Mouse (Mus musculus): ENCODE results near the gene Atf4. TPM values are rescaled to one million over a fixed set of nuclear protein-coding genes. Genes with fewer than 3 reads are reported as not detected.

Gene Atf4
- polyA plus RNA-seq, 1 experiment from 2014 or later, result 121 TPM

DNA sequence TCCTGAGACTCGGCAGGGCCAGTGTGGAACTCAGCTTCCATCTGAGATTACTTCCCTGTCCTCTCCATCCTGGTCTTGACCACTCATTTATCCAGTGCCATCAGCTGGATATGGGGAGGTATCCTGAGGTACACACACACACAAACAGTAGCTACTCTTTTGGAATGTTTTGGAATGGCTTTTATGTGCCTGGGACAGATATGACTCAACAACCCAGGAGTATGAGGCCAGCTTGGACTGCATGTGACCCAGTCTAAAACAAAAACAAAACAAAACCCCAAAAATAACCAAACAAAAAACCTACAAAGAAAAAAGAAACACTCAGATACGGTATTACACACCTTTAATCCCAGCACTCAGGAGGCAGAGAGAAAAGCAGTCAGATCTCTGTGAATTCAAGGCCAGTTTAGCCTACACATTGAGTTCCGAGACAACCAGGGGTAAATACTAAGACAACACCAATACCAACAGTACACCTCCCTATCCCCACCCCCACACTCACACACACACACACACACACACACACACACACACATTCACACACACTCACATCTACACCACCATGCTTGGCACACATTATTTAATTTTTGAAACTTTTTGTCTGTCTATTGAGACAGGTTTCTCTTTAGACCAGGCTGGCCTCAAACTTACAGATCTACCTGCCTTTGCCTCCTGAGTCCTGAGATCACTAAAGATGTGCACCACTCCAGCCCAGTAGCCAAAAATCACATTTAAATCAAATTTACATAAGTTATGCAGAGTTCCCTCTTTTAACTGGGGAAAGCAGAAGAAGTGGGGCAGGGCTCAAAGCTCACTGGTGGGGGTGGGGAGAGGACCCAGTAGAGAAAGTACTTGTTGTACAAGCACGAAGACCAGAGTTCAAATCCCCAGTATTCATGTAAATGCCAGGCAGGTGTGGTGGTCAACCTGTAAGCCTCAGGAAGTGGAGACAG, 35.0 kb upstream of the Atf4 start:
- no peak for ATAC-seq (ENCODE audit: low read depth)
- H3K9me3 ChIP-seq (ENCODE audit: control insufficient read depth, low read length), result no peaks in the 10 kb centered on the region
- WGBS, result 52% methylated on average over 4 of the region's 4 CpGs
- no peak overlapping the region for H3K4me3 ChIP-seq (ENCODE audit: low read length)
- peak overlapping the region; percentile 26; the same call in 1 of the 2 replicates for H3K27ac ChIP-seq (ENCODE audit: low read length)
- H3K27me3 ChIP-seq (ENCODE audit: control insufficient read depth, insufficient read depth, low read depth, low read length), result no peaks in the 10 kb centered on the region
- H3K4me1 ChIP-seq (replicated peaks; ENCODE audit: control insufficient read depth, insufficient read depth, low read length), result no peaks in the 10 kb centered on the region
- no peaks in the 10 kb centered on the region for H3K36me3 ChIP-seq (ENCODE audit: control insufficient read depth, insufficient read depth, low read length)
- H3K4me2 ChIP-seq (ENCODE audit: low read depth, low read length), result no peak overlapping the region
- H3K9ac ChIP-seq (ENCODE audit: low read length), result no peak overlapping the region

DNA sequence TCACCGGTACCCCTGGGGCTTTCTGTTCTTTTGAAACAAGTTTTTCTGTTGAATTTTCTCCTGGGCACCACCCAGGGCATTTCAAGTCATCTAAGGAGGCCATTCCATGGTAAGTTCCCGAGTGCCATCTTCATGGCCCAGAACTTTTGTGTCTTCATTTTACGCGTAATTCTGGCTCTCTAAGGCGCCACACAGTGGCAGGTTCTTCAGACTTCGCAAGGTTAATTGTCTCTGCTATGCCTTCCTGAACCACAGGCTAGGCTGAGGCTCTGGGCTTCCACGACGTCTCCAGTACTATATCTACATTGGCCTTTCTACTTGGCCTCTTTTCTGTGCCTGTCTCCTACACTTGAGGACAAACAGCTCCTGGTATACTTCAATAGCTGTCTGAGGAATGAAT, 34.0 kb upstream of the Atf4 start:
- H3K4me1 ChIP-seq (replicated peaks; ENCODE audit: control insufficient read depth, insufficient read depth, low read length), result no peaks in the 10 kb centered on the region
- H3K27me3 ChIP-seq (ENCODE audit: control insufficient read depth, insufficient read depth, low read depth, low read length), result no peaks in the 10 kb centered on the region
- H3K9me3 ChIP-seq (ENCODE audit: control insufficient read depth, low read length), result no peaks in the 10 kb centered on the region
- WGBS, result 61% methylated on average over 8 of the region's 8 CpGs
- no peaks in the 10 kb centered on the region for H3K36me3 ChIP-seq (ENCODE audit: control insufficient read depth, insufficient read depth, low read length)
- no peak for ATAC-seq (ENCODE audit: low read depth)
- H3K4me3 ChIP-seq (ENCODE audit: low read length), result no peak overlapping the region
- H3K4me2 ChIP-seq (ENCODE audit: low read depth, low read length), result no peak overlapping the region
- H3K27ac ChIP-seq (ENCODE audit: low read length), result no peak overlapping the region
- H3K9ac ChIP-seq (ENCODE audit: low read length), result no peak overlapping the region

DNA sequence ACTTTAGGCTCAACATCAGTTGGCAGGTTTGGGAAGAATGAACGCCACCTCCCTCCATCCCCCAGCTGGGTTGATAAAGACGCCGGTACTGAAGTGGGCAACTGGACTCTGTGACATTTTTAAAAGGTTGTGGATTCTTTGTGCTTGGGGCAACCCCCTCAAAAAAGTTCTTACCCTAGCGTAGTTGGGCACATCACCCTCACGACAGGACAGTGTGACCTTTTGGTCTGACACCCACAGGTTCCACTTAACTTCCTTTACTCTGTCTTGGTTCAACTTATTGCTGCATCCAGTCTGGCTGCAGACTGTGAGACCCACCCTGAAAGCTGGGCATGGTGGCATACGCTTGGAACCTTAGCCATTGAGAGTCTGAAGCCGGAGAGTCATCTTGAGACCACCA, 31.2 kb upstream of the Atf4 start:
- no peak for ATAC-seq (ENCODE audit: low read depth)
- no peak overlapping the region for H3K4me2 ChIP-seq (ENCODE audit: low read depth, low read length)
- no peak overlapping the region for H3K27ac ChIP-seq (ENCODE audit: low read length)
- H3K9me3 ChIP-seq (ENCODE audit: control insufficient read depth, low read length), result no peaks in the 10 kb centered on the region
- WGBS, result 78% methylated on average over 7 of the region's 7 CpGs
- H3K4me1 ChIP-seq (replicated peaks; ENCODE audit: control insufficient read depth, insufficient read depth, low read length), result no peaks in the 10 kb centered on the region
- H3K36me3 ChIP-seq (ENCODE audit: control insufficient read depth, insufficient read depth, low read length), result no peaks in the 10 kb centered on the region
- H3K4me3 ChIP-seq (ENCODE audit: low read length), result no peak overlapping the region
- no peaks in the 10 kb centered on the region for H3K27me3 ChIP-seq (ENCODE audit: control insufficient read depth, insufficient read depth, low read depth, low read length)
- H3K9ac ChIP-seq (ENCODE audit: low read length), result no peak overlapping the region

DNA sequence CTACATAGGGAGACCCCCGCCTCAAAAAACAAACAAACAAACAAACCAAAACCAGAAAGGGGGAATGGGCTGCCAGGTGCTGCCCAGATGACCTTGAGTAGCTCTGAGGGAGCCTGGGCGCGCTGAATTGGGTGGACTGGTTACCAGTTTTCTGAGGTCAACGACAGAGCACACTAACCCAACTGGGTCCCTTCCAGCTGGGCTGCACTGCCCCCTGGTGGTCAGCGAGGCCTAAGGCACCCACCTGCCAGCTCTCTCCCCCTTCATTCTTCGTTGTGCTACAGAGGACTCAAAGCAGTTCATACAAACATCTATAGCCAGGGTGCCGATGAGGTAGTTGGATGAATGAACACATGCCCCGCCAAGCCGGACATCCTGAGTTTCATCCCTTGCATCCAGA, 29.8 kb upstream of the Atf4 start:
- Histone ChIP-seq H3K36me3 (ENCODE audit: control insufficient read depth, insufficient read depth, low read length) (no peaks in the 10 kb centered on the region), H3K27ac (ENCODE audit: low read length) (no peak overlapping the region), H3K4me3 (ENCODE audit: low read length) (no peak overlapping the region), H3K4me2 (ENCODE audit: low read depth, low read length) (no peak overlapping the region), H3K9ac (ENCODE audit: low read length) (no peak overlapping the region), H3K4me1 (replicated peaks; ENCODE audit: control insufficient read depth, insufficient read depth, low read length) (no peaks in the 10 kb centered on the region), H3K9me3 (ENCODE audit: control insufficient read depth, low read length) (no peaks in the 10 kb centered on the region), H3K27me3 (ENCODE audit: control insufficient read depth, insufficient read depth, low read depth, low read length) (no peaks in the 10 kb centered on the region)
- WGBS, result 26% methylated on average over 9 of the region's 9 CpGs
- ATAC-seq (ENCODE audit: low read depth), result peak; percentile 49; the same call in 1 of the 2 replicates

DNA sequence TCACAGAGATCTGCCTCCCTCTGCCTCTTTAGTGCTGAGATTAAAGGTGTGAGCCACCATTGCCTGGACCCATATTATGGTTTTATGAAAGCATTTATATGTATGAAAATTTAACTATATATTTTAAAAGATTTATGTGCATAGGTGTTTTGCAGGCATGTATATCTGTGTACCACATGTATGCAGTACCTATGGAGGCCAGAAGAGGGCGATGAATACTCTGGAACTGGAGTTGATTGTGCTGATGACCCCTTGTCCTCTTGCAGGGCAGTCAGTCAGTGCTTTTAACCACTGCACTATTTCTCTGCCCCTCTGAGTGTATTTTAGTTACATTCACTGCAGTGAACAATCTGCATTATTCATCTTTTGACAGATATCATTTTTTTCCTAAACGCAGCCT, 29.2 kb upstream of the Atf4 start:
- Histone ChIP-seq H3K4me2 (ENCODE audit: low read depth, low read length) (no peak overlapping the region), H3K4me1 (replicated peaks; ENCODE audit: control insufficient read depth, insufficient read depth, low read length) (no peaks in the 10 kb centered on the region), H3K9me3 (ENCODE audit: control insufficient read depth, low read length) (no peaks in the 10 kb centered on the region), H3K36me3 (ENCODE audit: control insufficient read depth, insufficient read depth, low read length) (no peaks in the 10 kb centered on the region), H3K9ac (ENCODE audit: low read length) (no peak overlapping the region), H3K4me3 (ENCODE audit: low read length) (no peak overlapping the region), H3K27ac (ENCODE audit: low read length) (no peak overlapping the region), H3K27me3 (ENCODE audit: control insufficient read depth, insufficient read depth, low read depth, low read length) (no peaks in the 10 kb centered on the region)
- no peak for ATAC-seq (ENCODE audit: low read depth)
- 47% methylated on average over 2 of the region's 2 CpGs for WGBS

DNA sequence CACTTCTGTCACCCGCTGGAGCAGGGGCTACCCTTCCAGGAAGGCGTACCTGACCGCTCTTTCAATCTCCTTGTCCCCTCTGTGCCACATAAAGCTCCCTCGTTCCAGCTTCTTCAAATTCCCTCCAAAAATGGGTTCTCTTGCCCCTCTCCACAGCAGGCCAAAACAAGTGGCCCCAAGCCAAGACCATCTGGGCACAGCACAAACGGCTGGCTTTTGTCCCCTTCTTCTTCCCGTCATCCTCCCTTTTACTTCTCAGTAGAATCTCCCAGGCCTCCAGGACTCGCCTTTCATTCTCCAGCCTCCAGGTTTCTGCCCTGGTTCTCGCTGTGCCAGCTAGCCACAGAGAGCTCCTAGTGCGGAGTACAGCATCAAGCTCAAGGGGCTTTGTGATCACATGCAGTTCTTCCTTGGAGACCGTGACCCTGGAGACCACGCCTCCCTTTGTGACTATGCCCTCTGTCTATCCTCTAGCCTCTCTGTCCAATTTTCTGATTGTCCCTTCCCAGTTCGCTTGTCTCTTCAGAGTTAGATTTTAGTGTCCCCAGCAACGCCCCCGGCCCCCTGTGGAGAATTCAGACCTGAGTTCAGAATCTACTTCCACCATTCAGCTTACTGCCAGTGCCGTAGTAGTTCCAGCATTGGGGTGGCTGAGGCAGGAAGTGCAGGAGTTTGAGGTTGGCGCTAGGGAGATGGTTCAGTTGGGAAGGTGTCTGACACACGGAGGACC, 26.7 kb upstream of the Atf4 start:
- no peak overlapping the region for H3K4me3 ChIP-seq (ENCODE audit: low read length)
- no peak overlapping the region for H3K27ac ChIP-seq (ENCODE audit: low read length)
- no peaks in the 10 kb centered on the region for H3K27me3 ChIP-seq (ENCODE audit: control insufficient read depth, insufficient read depth, low read depth, low read length)
- no peak overlapping the region for H3K4me2 ChIP-seq (ENCODE audit: low read depth, low read length)
- no peaks in the 10 kb centered on the region for H3K36me3 ChIP-seq (ENCODE audit: control insufficient read depth, insufficient read depth, low read length)
- 71% methylated on average over 17 of the region's 17 CpGs for WGBS
- H3K4me1 ChIP-seq (replicated peaks; ENCODE audit: control insufficient read depth, insufficient read depth, low read length), result peaks cover 2% of the 10 kb centered on the region
- no peak for ATAC-seq (ENCODE audit: low read depth)
- no peaks in the 10 kb centered on the region for H3K9me3 ChIP-seq (ENCODE audit: control insufficient read depth, low read length)
- no peak overlapping the region for H3K9ac ChIP-seq (ENCODE audit: low read length)

DNA sequence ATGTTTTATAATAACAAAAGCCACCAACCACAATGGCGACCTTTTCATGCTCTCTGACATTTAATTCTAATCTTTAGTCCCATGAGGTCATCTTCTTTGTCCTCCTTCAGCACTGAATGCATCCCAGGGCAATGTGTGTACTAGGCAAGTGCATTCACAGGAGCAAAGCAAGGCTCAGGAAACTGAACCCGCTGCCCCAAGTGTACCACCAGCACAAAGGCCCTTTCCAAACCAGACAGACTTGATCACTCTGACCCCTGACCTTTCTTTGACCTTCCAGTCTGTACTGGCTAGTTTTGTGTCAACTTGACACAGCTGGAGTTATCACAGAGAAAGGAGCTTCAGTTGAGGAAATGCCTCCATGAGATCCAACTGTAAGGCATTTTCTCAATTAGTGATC, 22.7 kb upstream of the Atf4 start:
- no peak overlapping the region for H3K4me3 ChIP-seq (ENCODE audit: low read length)
- 68% methylated on average over 2 of the region's 2 CpGs for WGBS
- no peak overlapping the region for H3K27ac ChIP-seq (ENCODE audit: low read length)
- no peaks in the 10 kb centered on the region for H3K9me3 ChIP-seq (ENCODE audit: control insufficient read depth, low read length)
- no peak for ATAC-seq (ENCODE audit: low read depth)
- no peak overlapping the region for H3K4me2 ChIP-seq (ENCODE audit: low read depth, low read length)
- H3K36me3 ChIP-seq (ENCODE audit: control insufficient read depth, insufficient read depth, low read length), result peaks cover 14% of the 10 kb centered on the region
- H3K9ac ChIP-seq (ENCODE audit: low read length), result no peak overlapping the region
- H3K4me1 ChIP-seq (replicated peaks; ENCODE audit: control insufficient read depth, insufficient read depth, low read length), result peaks cover 12% of the 10 kb centered on the region
- no peaks in the 10 kb centered on the region for H3K27me3 ChIP-seq (ENCODE audit: control insufficient read depth, insufficient read depth, low read depth, low read length)

DNA sequence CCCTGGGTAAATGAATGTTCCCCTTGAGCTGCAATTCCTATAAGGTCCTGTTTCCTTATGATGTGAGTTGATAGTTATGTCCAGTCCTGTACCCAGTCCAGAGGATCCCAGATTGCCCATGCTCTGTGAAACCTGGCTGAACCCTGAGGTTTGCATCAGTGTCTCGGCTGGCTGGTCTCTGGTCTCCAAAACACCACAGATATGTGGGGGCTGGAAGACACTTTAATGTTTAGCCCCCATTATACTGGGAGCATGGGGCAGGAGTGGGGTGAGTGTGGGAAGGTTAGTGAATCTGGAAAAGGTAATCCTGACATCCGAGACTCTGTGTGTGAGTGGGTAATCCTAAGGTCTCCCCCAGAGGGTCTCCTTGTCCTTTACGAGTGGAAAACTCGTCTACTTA, 21.9 kb upstream of the Atf4 start:
- WGBS, result 55% methylated on average over 4 of the region's 4 CpGs
- Histone ChIP-seq H3K27me3 (ENCODE audit: control insufficient read depth, insufficient read depth, low read depth, low read length) (no peaks in the 10 kb centered on the region), H3K4me1 (replicated peaks; ENCODE audit: control insufficient read depth, insufficient read depth, low read length) (peaks cover 12% of the 10 kb centered on the region), H3K4me3 (ENCODE audit: low read length) (peak overlapping the region; percentile 95; the same call in 1 of the 2 replicates), H3K27ac (ENCODE audit: low read length) (peak overlapping the region; percentile 80), H3K9me3 (ENCODE audit: control insufficient read depth, low read length) (no peaks in the 10 kb centered on the region), H3K4me2 (ENCODE audit: low read depth, low read length) (peak overlapping the region; percentile 90), H3K36me3 (ENCODE audit: control insufficient read depth, insufficient read depth, low read length) (peaks cover 15% of the 10 kb centered on the region), H3K9ac (ENCODE audit: low read length) (peak overlapping the region; percentile 61)
- ATAC-seq (ENCODE audit: low read depth), result no peak

DNA sequence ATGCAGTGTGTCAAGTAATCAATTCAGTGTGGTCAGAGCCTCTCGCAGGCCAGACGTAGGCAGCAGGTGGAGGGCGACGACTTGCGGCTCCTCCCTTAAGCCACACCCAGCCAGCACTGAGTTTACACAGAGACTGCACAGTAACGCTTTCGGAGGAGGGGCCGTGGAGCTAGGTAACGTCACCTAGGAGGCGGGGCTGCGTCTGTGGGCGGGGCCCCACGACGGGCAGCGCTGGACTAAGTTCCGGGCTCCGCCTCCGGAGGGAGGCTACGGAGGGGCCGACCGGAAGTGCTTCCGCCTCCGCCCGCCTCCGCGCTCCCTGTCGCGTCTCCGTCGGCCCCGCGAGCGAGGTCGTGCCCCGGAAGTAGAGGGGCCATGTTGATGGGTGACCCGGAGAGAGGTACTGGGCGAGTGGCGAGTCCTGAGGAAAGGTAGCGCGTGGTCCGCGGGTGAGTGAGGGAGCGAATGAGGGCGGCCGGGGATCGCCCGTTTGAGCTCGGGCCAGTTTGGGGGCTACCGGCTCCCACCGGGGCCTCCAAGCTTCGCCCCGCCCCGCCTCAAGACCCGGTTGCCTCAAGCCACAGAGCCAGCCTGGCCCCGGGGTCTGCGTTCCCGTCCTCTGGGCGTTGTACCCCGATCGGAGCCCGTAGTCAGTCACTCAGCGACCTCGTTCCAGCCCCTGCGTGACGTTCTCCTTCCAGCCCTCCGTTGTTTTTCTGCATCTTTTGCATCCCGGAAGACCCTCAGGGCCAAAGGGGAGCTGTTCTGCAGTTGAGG, 21.1 kb upstream of the Atf4 start, which contains the start of gene Mief1:
Gene Mief1, plus strand, starts transcription at position 286 of the 777 bp plus-strand sequence.
- H3K9ac ChIP-seq (ENCODE audit: low read length), result peak within 1 kb of the TSS; percentile 93

More for the DNA sequence above, 21.1 kb upstream of the Atf4 start, which contains the start of gene Mief1:
- Histone ChIP-seq H3K27ac (ENCODE audit: low read length) (peak within 1 kb of the TSS; percentile 84), H3K9me3 (ENCODE audit: control insufficient read depth, low read length) (no peaks in the 10 kb centered on the region), H3K4me3 (ENCODE audit: low read length) (peak within 1 kb of the TSS; percentile 95), H3K4me1 (replicated peaks; ENCODE audit: control insufficient read depth, insufficient read depth, low read length) (peaks cover 12% of the 10 kb centered on the region), H3K27me3 (ENCODE audit: control insufficient read depth, insufficient read depth, low read depth, low read length) (no peaks in the 10 kb centered on the region), H3K36me3 (ENCODE audit: control insufficient read depth, insufficient read depth, low read length) (peaks cover 24% of the 10 kb centered on the region), H3K4me2 (ENCODE audit: low read depth, low read length) (peak within 1 kb of the TSS; percentile 90)
- peak; percentile 99 for ATAC-seq (ENCODE audit: low read depth)
- WGBS, result under 1% methylated on average over 57 of the region's 67 CpGs
